Mouse (Mus musculus) forebrain, embryonic 14.5 days (tissue): ENCODE data around the gene Dmrtc1a. TPM values are rescaled to one million over a fixed set of nuclear protein-coding genes. Genes with fewer than 3 reads are reported as not detected.
"Not testable (repeated sequence)": the region's sequence is repeated elsewhere in the genome, so short reads cannot be mapped to it uniquely, and the experiment has no call there.

Experiments used
- ATAC-seq: fragments of 200-750 bp; cut with Nextera tagmentation; 2 replicates; pipeline ENCODE4 v1.8.0; 2017; ENCODE audit warnings: mild to moderate bottlenecking, moderate library complexity
- DNase-seq: peaks from one replicate; pipeline ENCODE4 v3.0.0-alpha.2; 2015; ENCODE audit warnings: low spot score
- H3K27ac ChIP-seq: fragments of 300-500 bp; sonication (generic); 2 replicates; pipeline ENCODE4 v1.5.1; 2014; ENCODE audit warnings: low read depth, mild to moderate bottlenecking, control low read depth, low read length, moderate library complexity
- H3K27me3 ChIP-seq: fragments of 300-500 bp; sonication (generic); replicated peaks from 2 replicates; pipeline ENCODE4 v1.6.1; 2014; ENCODE audit warnings: low read length, control low read depth, mixed read lengths; ENCODE audit not compliant: control insufficient read depth, insufficient read depth
- H3K36me3 ChIP-seq: fragments of 300-500 bp; sonication (generic); 2 replicates; pipeline ENCODE4 v1.6.1; 2014; ENCODE audit warnings: low read length, control low read depth; ENCODE audit not compliant: control insufficient read depth, insufficient read depth
- H3K4me1 ChIP-seq: fragments of 300-500 bp; sonication (generic); 2 replicates; pipeline ENCODE4 v1.6.1; 2014; ENCODE audit warnings: antibody characterized with exemption, low read length, control low read depth; ENCODE audit not compliant: control insufficient read depth, insufficient read depth
- H3K4me2 ChIP-seq: fragments of 300-500 bp; sonication (generic); 2 replicates; pipeline ENCODE4 v1.6.1; 2014; ENCODE audit warnings: mild to moderate bottlenecking, control low read depth, low read length
- H3K4me3 ChIP-seq: fragments of 300-500 bp; sonication (generic); 2 replicates; pipeline ENCODE4 v1.5.1; 2014; ENCODE audit warnings: low read depth, low read length, control low read depth
- H3K9ac ChIP-seq: fragments of 300-500 bp; sonication (generic); 2 replicates; pipeline ENCODE4 v1.6.1; 2014; ENCODE audit warnings: mild to moderate bottlenecking, low read length, control low read depth, moderate library complexity
- H3K9me3 ChIP-seq: fragments of 300-500 bp; sonication (generic); replicated peaks from 2 replicates; pipeline ENCODE4 v1.6.1; 2016; ENCODE audit warnings: low read length, control low read depth, mixed read lengths; ENCODE audit not compliant: control insufficient read depth
- WGBS: fragments of 180-500 bp; shearing (Covaris S2); extraction: QIAGEN DNeasy Blood & Tissue Kit; methylation state at CpG from one replicate; pipeline ENCODE4 v1.1.7; 2014; 5-methylcytosine and 5-hydroxymethylcytosine counted together
- polyA plus RNA-seq: library from polyadenylated mRNA; unstranded; fragments of >200 nt; fragmentation: Nextera tagmentation; extraction: Ambion mirVana; gene quantifications from 2 replicates; pipeline ENCODE4 v1.2.1, GENCODE M21; 2014

The Dmrtc1a gene
- 1.6 and 2.2 TPM in 2 replicates for polyA plus RNA-seq

DNA sequence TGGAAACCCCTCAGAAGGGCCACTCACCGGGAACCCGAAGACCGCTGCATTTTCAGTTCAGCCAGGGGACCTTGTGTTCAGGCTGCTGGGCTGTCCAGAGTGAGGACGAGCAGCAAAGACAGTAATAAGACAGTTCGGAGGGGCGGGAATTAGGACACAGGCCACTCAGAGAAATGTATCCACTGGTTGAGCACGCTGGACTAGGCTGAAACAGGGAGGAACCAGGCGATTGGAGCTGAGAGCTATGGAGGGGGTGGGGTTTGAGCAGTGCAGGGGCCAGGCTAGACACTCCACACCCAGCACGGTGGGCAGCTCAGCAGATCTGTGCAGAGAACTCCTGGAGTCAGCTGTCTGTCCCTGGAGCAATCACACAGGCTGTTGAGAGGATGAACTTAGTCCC lies at the start of gene Dmrtc1a, which contains the start of gene 1700011M02Rik:
Gene Dmrtc1a, minus strand, starts transcription at position 101 of the 400 bp plus-strand sequence.
Gene 1700011M02Rik, plus strand, starts transcription at position 319 of the 400 bp plus-strand sequence.
- not testable (repeated sequence) for ATAC-seq, H3K9me3 ChIP-seq, H3K4me1 ChIP-seq, H3K4me2 ChIP-seq, H3K36me3 ChIP-seq, H3K27ac ChIP-seq, H3K4me3 ChIP-seq, DNase-seq, H3K9ac ChIP-seq, H3K27me3 ChIP-seq
- 89% methylated on average over 6 of the region's 9 CpGs for WGBS

DNA sequence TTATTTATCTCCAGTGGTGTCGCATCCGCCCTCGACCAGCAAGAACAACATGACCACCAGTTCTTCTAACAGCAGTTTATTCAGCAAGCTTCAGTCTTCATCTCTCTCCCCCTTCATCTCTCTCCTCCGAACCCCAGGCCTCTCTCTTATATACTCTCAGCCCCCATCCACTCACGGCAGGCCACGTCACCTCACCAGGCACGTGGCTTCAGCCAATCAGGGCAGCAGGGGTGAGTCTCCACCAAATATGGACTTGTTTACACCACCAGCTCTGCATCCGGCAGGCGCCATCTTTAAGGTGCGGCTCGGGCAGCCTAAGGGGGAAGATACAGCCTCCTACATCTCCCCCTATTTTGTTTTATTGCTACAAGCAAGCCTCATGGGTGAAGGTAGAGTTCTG lies 41.6 kb upstream of the Dmrtc1a start:
- not testable (repeated sequence) for H3K27ac ChIP-seq, ATAC-seq, DNase-seq, H3K4me2 ChIP-seq, H3K36me3 ChIP-seq, H3K9ac ChIP-seq, H3K4me1 ChIP-seq, H3K9me3 ChIP-seq, H3K27me3 ChIP-seq, H3K4me3 ChIP-seq
- 88% methylated on average over 11 of the region's 11 CpGs for WGBS

DNA sequence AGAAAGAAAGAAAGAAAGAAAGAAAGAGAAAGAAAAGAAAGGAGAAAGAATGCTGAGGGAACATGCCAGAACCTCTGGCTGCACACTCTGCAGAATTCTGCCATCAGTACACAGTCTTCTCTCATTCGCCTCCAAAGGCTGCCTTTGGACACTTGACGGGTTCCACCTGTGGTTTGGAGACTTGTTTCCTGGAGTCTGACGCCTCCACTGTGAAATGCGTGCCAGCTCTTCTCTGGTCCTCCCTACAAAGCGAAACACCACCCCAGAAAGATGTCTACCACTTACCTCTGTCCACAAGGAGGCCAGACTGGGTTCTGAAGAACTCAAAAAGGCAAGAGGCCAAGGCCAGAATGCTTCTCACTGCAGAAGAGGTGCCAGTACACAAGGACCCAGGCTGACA lies 28.3 kb upstream of the Dmrtc1a start:
- no peak for ATAC-seq
- Histone ChIP-seq H3K4me2 (no peak overlapping the region), H3K9me3 (no peaks in the 10 kb centered on the region), H3K27ac (no peak overlapping the region), H3K4me3 (no peak overlapping the region), H3K36me3 (no peaks in the 10 kb centered on the region), H3K27me3 (no peaks in the 10 kb centered on the region), H3K9ac (no peak overlapping the region), H3K4me1 (no peaks in the 10 kb centered on the region)
- WGBS = 76% methylated on average over 5 of the region's 5 CpGs
- DNase-seq = no peak

DNA sequence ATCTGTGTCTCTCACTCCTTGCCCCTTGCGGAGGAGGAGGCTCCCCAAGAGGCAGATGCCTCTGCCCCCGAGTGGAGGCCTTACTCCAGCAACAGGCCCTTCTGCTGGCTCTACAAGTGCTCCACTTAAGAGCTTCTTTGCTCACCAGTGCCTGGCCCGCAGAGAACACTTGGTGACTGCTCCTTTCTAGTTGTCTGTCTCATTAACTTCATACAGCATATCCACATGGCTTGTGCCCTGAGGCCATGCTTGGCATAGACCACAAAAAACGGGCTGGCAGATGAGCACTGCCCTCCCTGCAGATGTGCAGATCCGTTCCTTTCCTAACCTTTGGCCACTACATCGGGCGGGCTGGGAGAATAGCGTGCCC lies 25.9 kb upstream of the Dmrtc1a start:
- Histone ChIP-seq H3K4me2 (peak overlapping the region; percentile 55; the same call in 1 of the 2 replicates), H3K27me3 (no peaks in the 10 kb centered on the region), H3K4me3 (peak overlapping the region; percentile 47), H3K4me1 (no peaks in the 10 kb centered on the region), H3K27ac (no peak overlapping the region), H3K9me3 (no peaks in the 10 kb centered on the region), H3K9ac (no peak overlapping the region; the same call in 1 of the 2 replicates), H3K36me3 (no peaks in the 10 kb centered on the region)
- no peak; the same call in 1 of the 2 replicates for ATAC-seq
- WGBS = 61% methylated on average over 8 of the region's 8 CpGs
- no peak for DNase-seq

DNA sequence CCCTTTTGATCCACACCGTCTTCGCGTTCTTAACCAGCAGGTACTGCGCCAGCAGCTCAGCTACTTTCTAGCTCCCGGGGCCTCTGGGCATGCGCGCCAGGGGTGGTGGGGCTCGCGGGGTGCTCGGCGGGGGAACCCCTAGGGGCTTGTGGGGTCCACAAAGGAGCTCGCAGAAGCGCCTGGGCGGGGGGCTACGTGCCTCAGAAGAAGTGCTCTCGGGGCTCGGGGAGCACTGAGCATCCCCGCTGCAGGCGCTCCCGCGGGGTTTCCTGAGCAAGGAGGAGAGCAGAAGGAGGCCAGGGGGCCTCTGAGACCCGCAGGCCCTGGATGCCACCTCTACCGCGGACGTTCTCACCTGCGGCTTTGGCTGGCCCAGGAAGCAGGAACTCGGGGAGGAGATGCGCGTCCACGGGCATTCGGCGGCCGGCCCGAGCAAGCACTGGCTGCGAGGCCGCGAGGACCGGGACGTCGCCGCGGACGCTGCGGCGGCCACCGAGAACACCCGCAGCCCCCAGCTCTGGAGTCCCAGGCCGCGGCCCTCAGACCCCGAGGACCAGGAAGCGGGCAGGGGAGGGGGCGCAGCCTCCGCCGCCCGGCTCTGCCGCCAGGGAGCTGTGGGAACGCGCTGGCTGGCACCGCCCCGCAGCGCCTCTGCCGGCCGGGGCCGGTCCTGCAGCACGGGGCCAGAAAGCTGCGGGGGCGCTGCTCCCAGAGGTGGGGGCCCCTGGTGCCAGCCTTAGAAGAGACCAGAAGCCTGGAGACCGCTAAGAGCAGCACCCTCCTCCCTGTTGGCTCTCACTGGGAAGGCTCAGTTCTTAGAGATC lies 25.3 kb upstream of the Dmrtc1a start:
- Histone ChIP-seq H3K4me2 (peak overlapping the region; percentile 55), H3K9ac (peak overlapping the region; percentile 77), H3K9me3 (no peaks in the 10 kb centered on the region), H3K27me3 (no peaks in the 10 kb centered on the region), H3K27ac (no peak overlapping the region), H3K4me3 (peak overlapping the region; percentile 47), H3K4me1 (no peaks in the 10 kb centered on the region), H3K36me3 (no peaks in the 10 kb centered on the region)
- ATAC-seq = peak; percentile 92
- peak; percentile 54 for DNase-seq
- WGBS = 20% methylated on average over 57 of the region's 68 CpGs

DNA sequence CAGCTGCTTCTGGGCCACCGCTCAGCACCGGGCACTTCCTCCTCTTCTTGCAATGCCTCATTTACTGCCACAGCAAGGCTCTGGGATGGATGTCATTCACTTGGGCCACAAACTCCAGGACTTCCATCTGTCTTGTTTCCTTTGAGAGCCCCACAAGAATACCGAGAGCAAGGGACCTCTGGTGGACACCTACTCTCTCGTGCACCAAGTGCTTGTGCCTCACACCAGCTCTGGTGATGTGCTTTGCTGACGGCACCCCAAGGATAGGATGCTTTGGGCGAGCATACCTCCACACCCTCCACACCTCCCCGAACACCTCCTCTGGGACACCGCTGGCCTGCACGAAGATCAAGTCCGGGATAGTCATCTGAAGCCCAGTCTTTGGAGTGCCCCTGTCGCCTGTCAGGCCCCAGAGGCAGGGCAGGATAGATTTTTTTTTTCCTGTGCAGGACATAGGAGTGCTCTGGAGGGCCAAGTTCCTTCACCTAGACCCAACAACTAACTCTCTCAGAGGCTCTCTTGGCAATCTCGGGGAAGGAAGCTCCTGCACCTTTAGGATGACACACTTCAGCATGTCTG lies 24.6 kb upstream of the Dmrtc1a start:
- no peak for ATAC-seq
- Histone ChIP-seq H3K27me3 (no peaks in the 10 kb centered on the region), H3K9ac (peak overlapping the region; percentile 77), H3K4me1 (no peaks in the 10 kb centered on the region), H3K4me2 (peak overlapping the region; percentile 55), H3K9me3 (no peaks in the 10 kb centered on the region), H3K36me3 (no peaks in the 10 kb centered on the region), H3K4me3 (peak overlapping the region; percentile 47), H3K27ac (no peak overlapping the region)
- DNase-seq = no peak
- 52% methylated on average over 12 of the region's 12 CpGs for WGBS

DNA sequence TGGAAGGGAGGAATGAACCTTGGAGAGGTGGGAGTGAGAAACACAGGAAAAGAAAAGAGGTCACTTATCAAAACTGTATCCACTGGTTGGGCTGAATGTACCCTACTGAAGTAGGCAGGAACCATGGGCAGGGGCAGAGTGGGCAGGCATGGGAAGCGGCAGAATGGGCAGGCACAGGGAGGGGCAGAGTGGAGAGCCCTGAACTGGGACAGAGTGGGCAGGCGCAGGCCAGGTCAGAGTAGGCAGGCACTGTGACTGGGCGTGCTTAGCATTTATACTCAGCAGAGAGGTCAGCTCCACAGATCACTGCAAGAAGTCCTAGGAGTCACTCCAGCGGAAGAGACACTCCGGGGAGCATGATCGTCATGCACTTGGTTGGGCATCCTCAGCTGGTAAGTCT lies 19.6 kb upstream of the Dmrtc1a start, which contains the start of gene 1700018G05Rik:
Gene 1700018G05Rik, plus strand, starts transcription at position 301 of the 400 bp plus-strand sequence.
- not testable (repeated sequence) for H3K36me3 ChIP-seq, H3K9me3 ChIP-seq, H3K4me1 ChIP-seq, H3K4me3 ChIP-seq, H3K27ac ChIP-seq, H3K9ac ChIP-seq, DNase-seq, H3K4me2 ChIP-seq, ATAC-seq, H3K27me3 ChIP-seq
- 95% methylated on average over 6 of the region's 6 CpGs for whole genome bisulfite sequencing

DNA sequence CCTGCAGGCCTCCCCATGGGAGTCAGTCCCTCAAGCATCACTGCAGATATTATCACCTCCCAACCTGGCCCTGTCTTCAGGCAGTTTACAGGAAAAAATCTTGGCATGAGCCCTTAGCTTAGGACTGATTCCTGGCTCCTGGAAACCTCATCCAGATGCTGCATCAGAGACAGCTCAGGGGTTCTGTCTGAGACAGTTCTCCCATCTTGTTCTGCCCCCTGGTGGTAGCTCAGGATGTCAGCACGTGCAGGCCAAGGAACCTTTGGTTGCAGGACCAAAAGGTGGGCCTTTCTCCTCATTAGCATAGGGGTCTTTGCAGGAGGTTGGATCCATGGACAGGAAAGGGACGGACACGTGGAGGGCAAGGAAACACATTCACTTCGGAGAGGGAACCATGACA lies 18.2 kb upstream of the Dmrtc1a start:
- not testable (repeated sequence) for H3K27me3 ChIP-seq, H3K4me1 ChIP-seq, H3K4me2 ChIP-seq, H3K9ac ChIP-seq, H3K4me3 ChIP-seq, H3K9me3 ChIP-seq, H3K36me3 ChIP-seq, H3K27ac ChIP-seq
- WGBS = 30% methylated on average over 4 of the region's 4 CpGs
- DNase-seq (peak; percentile 45), ATAC-seq (peak; percentile 67; the same call in 1 of the 2 replicates)

DNA sequence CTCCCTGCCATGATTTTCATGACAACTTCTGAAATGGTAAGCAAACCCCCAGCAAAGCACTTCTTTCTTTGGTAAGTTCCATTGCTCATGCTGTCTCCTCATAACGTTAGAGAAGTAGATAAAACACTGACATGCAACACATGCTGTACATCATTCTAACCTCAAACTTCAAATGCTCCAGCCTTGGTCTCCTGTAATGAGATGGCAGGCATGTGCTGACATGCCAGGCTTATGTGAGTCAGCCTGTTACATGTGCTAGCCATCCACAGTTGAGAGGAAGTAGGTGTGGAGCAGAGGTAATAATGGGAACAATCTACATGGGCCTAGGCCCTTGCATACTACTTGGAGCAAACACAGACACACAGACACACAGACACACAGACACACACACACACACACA lies 6.3 kb upstream of the Dmrtc1a start:
- ATAC-seq, H3K4me3 ChIP-seq, H3K27me3 ChIP-seq, H3K9me3 ChIP-seq, DNase-seq, H3K9ac ChIP-seq, H3K4me1 ChIP-seq, H3K27ac ChIP-seq, H3K36me3 ChIP-seq, H3K4me2 ChIP-seq: not testable (repeated sequence)
- WGBS = 85% methylated on average over 1 of the region's 1 CpGs
